Mouse (Mus musculus): ENCODE results near the gene Lrrc61. TPM values are rescaled to one million over a fixed set of nuclear protein-coding genes. Genes with fewer than 3 reads are reported as not detected.

Lrrc61 gene
- total and polyA plus RNA-seq, 2 experiments from 2014 or later, result 3.8 to 7.6 TPM

DNA sequence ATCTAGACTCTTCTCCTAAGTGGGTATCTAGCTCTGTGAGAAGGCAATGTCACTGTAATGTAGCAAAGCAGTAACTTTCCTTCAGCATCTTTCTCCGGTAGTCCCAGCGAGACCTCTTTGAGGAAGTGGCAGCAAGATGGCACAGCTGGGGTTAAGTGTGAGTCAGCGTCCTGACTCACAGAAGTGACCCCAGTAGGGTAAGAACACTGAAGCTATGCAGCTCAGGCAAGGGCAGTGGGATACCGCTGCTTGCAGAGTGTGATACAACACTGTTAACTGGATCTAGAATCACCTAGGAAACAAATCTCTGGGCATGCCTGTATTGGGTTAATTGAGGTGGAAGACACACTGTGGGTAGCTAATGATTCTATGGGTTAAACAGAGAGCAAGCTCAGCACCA is 18.5 kb upstream of the Lrrc61 start:
- 0 out of 2 replicates have a peak, but pooled peaks cover 4% of the 10 kb centered on the region for H3K36me3 ChIP-seq (replicated peaks; ENCODE audit: control insufficient read depth, insufficient read depth, low read length)
- DNase-seq (ENCODE audit: low spot score) (no peak), ATAC-seq (ENCODE audit: insufficient read depth, low read depth) (no peak)
- TF ChIP-seq CTCF (IDR thresholded peaks at IDR 0.05; ENCODE audit: low read depth) (no peak), EP300 (IDR thresholded peaks at IDR 0.05; ENCODE audit: low read depth) (no peak)
- WGBS, result 65% methylated on average over 4 of the region's 4 CpGs
- H3K4me3 ChIP-seq (ENCODE audit: low read depth, low read length), result no peak overlapping the region
- no peak overlapping the region for H3K4me2 ChIP-seq (ENCODE audit: low read depth, low read length)
- H3K9ac ChIP-seq (replicated peaks; ENCODE audit: low read depth, low read length), result no peak overlapping the region
- no peaks in the 10 kb centered on the region for H3K9me3 ChIP-seq (replicated peaks; ENCODE audit: control insufficient read depth, low read length)
- H3K4me1 ChIP-seq (ENCODE audit: control insufficient read depth, insufficient read depth), result peaks cover 6% of the 10 kb centered on the region; the same call in 1 of the 2 replicates
- H3K27ac ChIP-seq (ENCODE audit: low read depth), result no peak overlapping the region
- H3K27me3 ChIP-seq (ENCODE audit: control insufficient read depth, insufficient read depth, low read length), result no peaks in the 10 kb centered on the region; the same call in 1 of the 2 replicates

DNA sequence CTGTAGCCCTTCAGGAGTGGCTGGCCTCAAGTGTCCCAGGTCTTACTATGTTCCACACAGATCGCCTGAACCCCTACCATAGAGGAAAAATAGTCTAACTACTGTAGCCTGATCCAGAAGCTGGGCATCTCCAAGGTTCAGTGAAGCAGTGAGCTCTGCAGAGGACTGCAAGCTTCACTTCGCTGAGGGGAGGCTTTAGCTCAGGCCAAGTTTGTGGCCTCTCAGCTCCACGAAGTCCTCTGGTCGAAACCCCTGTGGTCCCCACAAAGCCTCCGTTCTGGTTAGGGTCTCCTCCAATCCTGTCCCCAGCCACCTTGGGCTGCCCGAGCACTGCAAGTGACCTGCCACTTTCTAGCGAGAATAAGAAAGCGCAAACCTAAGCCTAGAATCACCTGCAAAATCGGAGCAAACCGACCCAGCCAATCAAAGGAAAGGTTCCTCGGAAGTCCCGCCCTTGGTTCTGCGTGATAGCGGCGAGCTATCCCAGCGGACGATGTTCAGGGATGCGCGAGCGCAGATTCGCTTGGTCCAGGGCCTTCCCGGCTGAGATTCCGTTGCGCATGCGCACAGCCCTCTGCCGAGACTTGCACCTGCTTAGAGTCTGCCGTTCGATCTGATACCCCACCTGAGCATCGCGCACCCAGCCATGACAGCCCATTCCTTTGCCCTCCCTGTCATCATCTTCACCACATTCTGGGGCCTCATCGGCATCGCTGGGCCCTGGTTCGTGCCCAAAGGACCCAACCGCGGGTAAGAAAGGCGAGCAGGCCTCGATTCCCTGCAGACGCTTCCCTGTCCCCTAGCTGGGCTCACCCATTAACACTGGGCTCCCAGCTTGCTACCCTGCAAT is 17.3 kb upstream of the Lrrc61 start, which contains the start of gene Atp6v0e2:
TSS of gene Atp6v0e2 (plus strand) at position 511 of the 850 bp plus-strand sequence.
- no peak for TF ChIP-seq CTCF (IDR thresholded peaks at IDR 0.05; ENCODE audit: low read depth)
- no peak for TF ChIP-seq EP300 (IDR thresholded peaks at IDR 0.05; ENCODE audit: low read depth)
- peak within 1 kb of the TSS; percentile 35; the same call in 1 of the 2 replicates for H3K9ac ChIP-seq (replicated peaks; ENCODE audit: low read depth, low read length)
- 7% methylated on average over 38 of the region's 38 CpGs for WGBS
- peaks cover 6% of the 10 kb centered on the region; the same call in 1 of the 2 replicates for H3K4me1 ChIP-seq (ENCODE audit: control insufficient read depth, insufficient read depth)
- DNase-seq (ENCODE audit: low spot score) (peak; percentile 73), ATAC-seq (ENCODE audit: insufficient read depth, low read depth) (peak; percentile 76)
- no peaks in the 10 kb centered on the region; the same call in 1 of the 2 replicates for H3K27me3 ChIP-seq (ENCODE audit: control insufficient read depth, insufficient read depth, low read length)
- H3K9me3 ChIP-seq (replicated peaks; ENCODE audit: control insufficient read depth, low read length), result no peaks in the 10 kb centered on the region
- H3K4me2 ChIP-seq (ENCODE audit: low read depth, low read length), result peak within 1 kb of the TSS; percentile 56
- H3K27ac ChIP-seq (ENCODE audit: low read depth), result no peak within 1 kb of the TSS
- 0 out of 2 replicates have a peak, but pooled peaks cover under 1% of the 10 kb centered on the region for H3K36me3 ChIP-seq (replicated peaks; ENCODE audit: control insufficient read depth, insufficient read depth, low read length)
- peak within 1 kb of the TSS; percentile 35 for H3K4me3 ChIP-seq (ENCODE audit: low read depth, low read length)

DNA sequence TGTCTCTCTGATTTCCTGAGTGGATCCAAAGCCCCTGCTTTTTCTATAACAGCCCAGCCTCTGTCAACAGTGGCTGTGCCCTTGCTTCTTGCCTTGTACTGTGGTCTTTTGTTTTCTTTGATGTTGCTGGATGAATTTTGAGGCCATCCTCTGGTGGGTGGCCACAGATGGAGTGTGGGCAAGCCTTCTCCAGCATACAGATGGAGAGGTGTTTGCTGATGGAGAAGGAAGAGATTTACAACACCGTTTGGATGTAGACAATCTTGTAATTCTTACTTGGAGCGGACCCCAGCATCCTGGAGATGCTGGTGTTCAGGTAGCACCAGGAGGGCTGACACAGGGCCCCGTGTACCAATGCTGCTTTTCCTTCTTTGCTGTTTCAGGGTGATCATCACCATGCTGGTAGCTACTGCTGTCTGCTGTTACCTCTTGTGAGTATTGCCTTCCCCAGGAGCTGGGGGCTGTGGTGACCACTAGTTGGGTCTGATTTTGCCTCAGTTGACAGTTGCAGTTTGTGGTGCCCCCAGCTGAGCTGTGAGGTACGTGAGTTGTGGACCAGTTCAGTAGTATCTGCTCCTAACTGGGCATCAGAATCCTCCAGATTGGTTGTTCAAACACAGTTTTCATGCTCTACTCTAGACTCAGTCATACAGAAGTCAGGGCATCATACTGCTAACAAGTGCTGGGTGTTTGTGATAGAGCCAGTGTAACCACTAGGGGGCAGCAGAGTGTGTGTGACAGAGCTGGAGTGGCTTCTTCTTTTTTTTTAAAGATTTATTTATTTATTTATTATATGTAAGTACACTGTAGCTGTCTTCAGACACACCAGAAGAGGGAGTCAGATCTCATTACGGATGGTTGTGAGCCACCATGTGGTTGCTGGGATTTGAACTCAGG is 15.5 kb upstream of the Lrrc61 start:
- no peaks in the 10 kb centered on the region for H3K36me3 ChIP-seq (replicated peaks; ENCODE audit: control insufficient read depth, insufficient read depth, low read length)
- DNase-seq (ENCODE audit: low spot score) (peak; percentile 82), ATAC-seq (ENCODE audit: insufficient read depth, low read depth) (no peak)
- H3K4me2 ChIP-seq (ENCODE audit: low read depth, low read length), result no peak overlapping the region
- no peak for TF ChIP-seq EP300 (IDR thresholded peaks at IDR 0.05; ENCODE audit: low read depth)
- TF ChIP-seq CTCF (IDR thresholded peaks at IDR 0.05; ENCODE audit: low read depth), result peak; percentile 77
- 70% methylated on average over 4 of the region's 5 CpGs for WGBS
- H3K9me3 ChIP-seq (replicated peaks; ENCODE audit: control insufficient read depth, low read length), result no peaks in the 10 kb centered on the region
- no peak overlapping the region for H3K4me3 ChIP-seq (ENCODE audit: low read depth, low read length)
- no peaks in the 10 kb centered on the region; the same call in 1 of the 2 replicates for H3K27me3 ChIP-seq (ENCODE audit: control insufficient read depth, insufficient read depth, low read length)
- H3K9ac ChIP-seq (replicated peaks; ENCODE audit: low read depth, low read length), result no peak overlapping the region
- H3K4me1 ChIP-seq (ENCODE audit: control insufficient read depth, insufficient read depth), result peaks cover 6% of the 10 kb centered on the region; the same call in 1 of the 2 replicates
- H3K27ac ChIP-seq (ENCODE audit: low read depth), result no peak overlapping the region

DNA sequence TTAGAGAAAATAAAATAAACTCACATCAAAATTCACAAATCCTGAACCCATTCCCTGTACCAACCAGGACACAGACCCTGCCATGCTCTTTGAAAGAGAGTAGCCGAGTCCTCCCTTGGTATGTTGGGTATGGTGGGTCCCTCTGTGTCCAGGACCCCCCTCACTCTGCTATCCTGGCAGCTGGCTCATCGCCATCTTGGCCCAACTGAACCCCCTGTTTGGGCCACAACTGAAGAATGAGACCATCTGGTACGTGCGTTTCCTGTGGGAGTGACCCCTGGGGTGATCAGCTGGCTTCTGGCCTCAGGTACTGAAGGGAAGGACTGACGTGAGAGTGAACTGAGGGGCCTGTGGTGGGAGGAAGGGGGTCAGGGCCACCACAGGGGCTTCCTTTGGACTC is 14.7 kb upstream of the Lrrc61 start:
- no peak for DNase-seq (ENCODE audit: low spot score)
- 74% methylated on average over 5 of the region's 5 CpGs for WGBS
- Histone ChIP-seq H3K9ac (replicated peaks; ENCODE audit: low read depth, low read length) (no peak overlapping the region), H3K4me1 (ENCODE audit: control insufficient read depth, insufficient read depth) (peaks cover 6% of the 10 kb centered on the region; the same call in 1 of the 2 replicates), H3K27me3 (ENCODE audit: control insufficient read depth, insufficient read depth, low read length) (no peaks in the 10 kb centered on the region; the same call in 1 of the 2 replicates), H3K9me3 (replicated peaks; ENCODE audit: control insufficient read depth, low read length) (no peaks in the 10 kb centered on the region), H3K4me2 (ENCODE audit: low read depth, low read length) (no peak overlapping the region), H3K36me3 (replicated peaks; ENCODE audit: control insufficient read depth, insufficient read depth, low read length) (no peaks in the 10 kb centered on the region), H3K4me3 (ENCODE audit: low read depth, low read length) (no peak overlapping the region), H3K27ac (ENCODE audit: low read depth) (no peak overlapping the region)
- TF ChIP-seq EP300 (IDR thresholded peaks at IDR 0.05; ENCODE audit: low read depth) (no peak), CTCF (IDR thresholded peaks at IDR 0.05; ENCODE audit: low read depth) (no peak)
- ATAC-seq (ENCODE audit: insufficient read depth, low read depth), result no peak

DNA sequence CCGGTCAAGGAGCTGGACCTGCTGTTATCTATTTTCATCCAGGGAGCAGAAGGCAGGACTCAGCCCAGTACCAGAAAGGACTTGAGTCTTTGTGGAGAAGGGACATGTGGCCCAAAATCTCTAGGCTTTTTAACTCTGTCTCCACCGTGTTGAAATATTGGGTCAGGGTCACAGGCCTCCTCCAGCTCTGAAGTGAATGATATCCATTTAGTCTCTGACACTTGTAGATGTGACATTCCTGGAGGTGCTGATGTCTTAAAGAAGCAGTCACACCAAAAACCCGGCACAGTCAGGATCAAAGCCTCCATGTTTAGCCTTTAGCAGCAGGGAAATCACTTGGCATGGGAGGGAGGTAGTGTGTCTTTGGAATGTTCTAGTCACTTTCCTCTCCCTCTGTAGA is 13.9 kb upstream of the Lrrc61 start:
- whole genome bisulfite sequencing, result 42% methylated on average over 3 of the region's 3 CpGs
- H3K4me1 ChIP-seq (ENCODE audit: control insufficient read depth, insufficient read depth), result peaks cover 6% of the 10 kb centered on the region; the same call in 1 of the 2 replicates
- no peak overlapping the region for H3K4me3 ChIP-seq (ENCODE audit: low read depth, low read length)
- no peaks in the 10 kb centered on the region for H3K9me3 ChIP-seq (replicated peaks; ENCODE audit: control insufficient read depth, low read length)
- H3K27me3 ChIP-seq (ENCODE audit: control insufficient read depth, insufficient read depth, low read length), result no peaks in the 10 kb centered on the region
- no peaks in the 10 kb centered on the region for H3K36me3 ChIP-seq (replicated peaks; ENCODE audit: control insufficient read depth, insufficient read depth, low read length)
- TF ChIP-seq CTCF (IDR thresholded peaks at IDR 0.05; ENCODE audit: low read depth), result no peak
- TF ChIP-seq EP300 (IDR thresholded peaks at IDR 0.05; ENCODE audit: low read depth), result no peak
- DNase-seq (ENCODE audit: low spot score) (no peak), ATAC-seq (ENCODE audit: insufficient read depth, low read depth) (no peak)
- H3K9ac ChIP-seq (replicated peaks; ENCODE audit: low read depth, low read length), result no peak overlapping the region
- H3K27ac ChIP-seq (ENCODE audit: low read depth), result no peak overlapping the region
- no peak overlapping the region for H3K4me2 ChIP-seq (ENCODE audit: low read depth, low read length)

All from heart, postnatal 0 days (tissue).